Comparison of ENCODE assay signal across 7 mouse cellular contexts in the genomic region with DNA sequence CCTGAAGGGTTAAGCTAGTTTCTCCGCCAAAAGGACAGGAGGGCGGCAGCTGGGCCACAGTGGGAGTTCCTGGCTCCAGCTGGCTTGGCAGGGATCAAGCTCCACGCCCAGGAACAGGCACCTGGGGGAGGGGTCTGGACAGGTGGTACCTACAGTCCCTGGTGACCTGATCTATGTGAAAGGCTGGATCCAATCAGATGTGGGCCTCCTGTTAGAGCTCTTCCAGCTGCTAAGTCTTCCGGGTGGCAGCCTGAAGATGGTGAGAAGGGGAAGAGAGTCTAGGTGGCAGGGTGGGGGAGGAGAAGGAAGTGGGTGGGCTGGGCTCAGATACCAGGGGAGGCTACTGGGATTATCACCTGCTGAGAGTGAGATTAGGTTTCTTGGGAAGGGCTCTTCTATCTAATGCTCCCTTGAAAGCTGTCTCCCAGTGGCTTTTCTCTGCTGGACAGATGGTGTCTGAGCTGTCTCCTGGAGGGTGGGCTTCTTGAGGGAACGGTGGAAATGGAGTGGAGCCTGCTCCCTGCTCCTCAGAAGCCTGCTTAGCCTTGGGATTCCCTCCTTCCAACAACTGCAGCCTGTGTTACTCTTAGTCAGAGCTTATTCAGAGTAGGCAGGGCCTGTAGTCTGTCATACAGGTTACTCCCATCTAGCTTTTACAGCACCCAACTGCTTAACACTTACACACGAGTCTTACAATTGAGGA. TPM values are rescaled to one million over a fixed set of nuclear protein-coding genes. Genes with fewer than 3 reads are reported as not detected.
DNase-seq lines count a peak whose midpoint lies in the region; ATAC-seq and TF ChIP-seq lines count a peak whose summit lies in the region.

No protein-coding gene starts in this region.

- peak; percentile 94 for DNase-seq in ES-CJ7 (ENCODE audit: low read depth, low spot score)
- DNase-seq in ZHBTc4 (ENCODE audit: low read depth, low spot score), result peak; percentile 87
- no peak for DNase-seq in forebrain, embryonic 11.5 days (ENCODE audit: low spot score)
- peak; percentile 60 for DNase-seq in kidney, postnatal 0 days (ENCODE audit: low spot score)
- no peak for DNase-seq in right cerebral cortex, postnatal 10 days (ENCODE audit: low spot score in 2 of 2)
- DNase-seq in yolk sac, embryonic 10.5 days (ENCODE audit: low spot score), result no peak

- WGBS in forebrain, embryonic 11.5 days, result 7% methylated on average over 6 of the region's 6 CpGs
- 11% methylated on average over 6 of the region's 6 CpGs for WGBS in kidney, postnatal 0 days
- WGBS in midbrain, embryonic 12.5 days, result 6% methylated on average over 6 of the region's 6 CpGs

- H3K4me2 ChIP-seq in forebrain, embryonic 11.5 days (ENCODE audit: low read depth, low read length, severe bottlenecking), result no peak overlapping the region
- H3K4me2 ChIP-seq in kidney, postnatal 0 days (ENCODE audit: low read length), result no peak overlapping the region
- H3K4me2 ChIP-seq in midbrain, embryonic 12.5 days (replicated peaks), result no peak overlapping the region

- no peak overlapping the region for H3K9ac ChIP-seq in forebrain, embryonic 11.5 days (ENCODE audit: low read length)
- no peak overlapping the region for H3K9ac ChIP-seq in kidney, postnatal 0 days (ENCODE audit: low read depth, low read length)
- H3K9ac ChIP-seq in midbrain, embryonic 12.5 days (replicated peaks), result no peak overlapping the region

- peaks cover 7% of the 10 kb centered on the region for H3K4me1 ChIP-seq in forebrain, embryonic 11.5 days (replicated peaks; ENCODE audit: control insufficient read depth, insufficient read depth, low read length)
- H3K4me1 ChIP-seq in kidney, postnatal 0 days (replicated peaks; ENCODE audit: insufficient read depth, low read length), result peaks cover 25% of the 10 kb centered on the region
- H3K4me1 ChIP-seq in midbrain, embryonic 12.5 days, result peaks cover 25% of the 10 kb centered on the region

- 0 out of 2 replicates have a peak, but pooled peaks have one; percentile 39 for ATAC-seq in forebrain, embryonic 11.5 days (replicated peaks; ENCODE audit: low FRiP score)
- ATAC-seq in kidney, postnatal 0 days (replicated peaks; ENCODE audit: low FRiP score, low read depth), result peak; percentile 83
- ATAC-seq in midbrain, embryonic 12.5 days (ENCODE audit: low FRiP score, low read depth), result peak; percentile 54; the same call in 1 of the 2 replicates

- TF ChIP-seq CTCF in kidney, postnatal 0 days (IDR thresholded peaks at IDR 0.05; ENCODE audit: low read depth), result no peak

- H3K9me3 ChIP-seq in forebrain, embryonic 11.5 days (ENCODE audit: control insufficient read depth, low read length), result no peaks in the 10 kb centered on the region
- H3K9me3 ChIP-seq in kidney, postnatal 0 days (replicated peaks; ENCODE audit: low read length), result no peaks in the 10 kb centered on the region
- no peaks in the 10 kb centered on the region for H3K9me3 ChIP-seq in midbrain, embryonic 12.5 days

- H3K27ac ChIP-seq in forebrain, embryonic 11.5 days (ENCODE audit: low read depth, low read length), result peak overlapping the region; percentile 28
- H3K27ac ChIP-seq in kidney, postnatal 0 days, result peak overlapping the region; percentile 70
- peak overlapping the region; percentile 52 for H3K27ac ChIP-seq in midbrain, embryonic 12.5 days (replicated peaks)

- no peaks in the 10 kb centered on the region for H3K36me3 ChIP-seq in forebrain, embryonic 11.5 days (ENCODE audit: control insufficient read depth, insufficient read depth, low read length)
- H3K36me3 ChIP-seq in kidney, postnatal 0 days (ENCODE audit: insufficient read depth, low read length), result 0 out of 2 replicates have a peak, but pooled peaks cover 3% of the 10 kb centered on the region
- 0 out of 2 replicates have a peak, but pooled peaks cover 2% of the 10 kb centered on the region for H3K36me3 ChIP-seq in midbrain, embryonic 12.5 days

- H3K27me3 ChIP-seq in forebrain, embryonic 11.5 days (ENCODE audit: control insufficient read depth, insufficient read depth, low read length), result no peaks in the 10 kb centered on the region
- H3K27me3 ChIP-seq in kidney, postnatal 0 days (ENCODE audit: insufficient read depth, low read length), result no peaks in the 10 kb centered on the region
- no peaks in the 10 kb centered on the region for H3K27me3 ChIP-seq in midbrain, embryonic 12.5 days

- no peak overlapping the region for H3K4me3 ChIP-seq in forebrain, embryonic 11.5 days (ENCODE audit: low read depth, low read length)
- H3K4me3 ChIP-seq in kidney, postnatal 0 days (replicated peaks; ENCODE audit: low read depth, low read length), result no peak overlapping the region
- no peak overlapping the region for H3K4me3 ChIP-seq in midbrain, embryonic 12.5 days

RNA-seq across cellular contexts. Expression of a gene that starts 27.0 kb away (rescaled TPM):
- 135 and 140 TPM in 2 replicates for polyA plus RNA-seq in forebrain, embryonic 11.5 days (2014; fragmentation: Nextera tagmentation; extraction: Ambion mirVana)
- polyA plus RNA-seq in kidney, postnatal 0 days (2015; fragmentation: Nextera tagmentation; extraction: Ambion mirVana), result 95.6 and 98.7 TPM in 2 replicates
- polyA plus RNA-seq in midbrain, embryonic 12.5 days (2016; fragmentation: Nextera tagmentation; extraction: Ambion mirVana), result 156 and 168 TPM in 2 replicates

RNA-seq across cellular contexts. Expression of a gene that starts 43.2 kb away (rescaled TPM):
- 168 and 185 TPM in 2 replicates for polyA plus RNA-seq in forebrain, embryonic 11.5 days (2014; fragmentation: Nextera tagmentation; extraction: Ambion mirVana)
- 37.3 and 41.4 TPM in 2 replicates for polyA plus RNA-seq in kidney, postnatal 0 days (2015; fragmentation: Nextera tagmentation; extraction: Ambion mirVana)
- polyA plus RNA-seq in midbrain, embryonic 12.5 days (2016; fragmentation: Nextera tagmentation; extraction: Ambion mirVana), result 109 and 113 TPM in 2 replicates

RNA-seq across cellular contexts. Expression of a gene that starts 50.6 kb away (rescaled TPM):
- polyA plus RNA-seq in forebrain, embryonic 11.5 days (2014; fragmentation: Nextera tagmentation; extraction: Ambion mirVana), result 4.6 and 5.5 TPM in 2 replicates
- polyA plus RNA-seq in kidney, postnatal 0 days (2015; fragmentation: Nextera tagmentation; extraction: Ambion mirVana), result 15.8 and 16.3 TPM in 2 replicates
- 3.2 and 3.9 TPM in 2 replicates for polyA plus RNA-seq in midbrain, embryonic 12.5 days (2016; fragmentation: Nextera tagmentation; extraction: Ambion mirVana)

Comparison
In these comparisons a context has a peak if more than half of its experiments do, and no peak if none do; other contexts are left out.
1. DNase-seq: peak in ES-CJ7 (single experiment), ZHBTc4 (single experiment) and kidney, postnatal 0 days (single experiment); none in forebrain, embryonic 11.5 days (single experiment), right cerebral cortex, postnatal 10 days (0 of 2) and yolk sac, embryonic 10.5 days (single experiment).
2. Peak in every context shown above with its lines, with median percentiles within 50 percentile points of each other: ATAC-seq and H3K27ac ChIP-seq.